Mouse (Mus musculus): ENCODE data around the gene Tgm2.

Tgm2 gene

GRCm38 (mm10) chr2:158166628-158167027 is 20.4 kb upstream of the Tgm2 start:
- DNase-seq: peak; percentile 79 to 81

DNA sequence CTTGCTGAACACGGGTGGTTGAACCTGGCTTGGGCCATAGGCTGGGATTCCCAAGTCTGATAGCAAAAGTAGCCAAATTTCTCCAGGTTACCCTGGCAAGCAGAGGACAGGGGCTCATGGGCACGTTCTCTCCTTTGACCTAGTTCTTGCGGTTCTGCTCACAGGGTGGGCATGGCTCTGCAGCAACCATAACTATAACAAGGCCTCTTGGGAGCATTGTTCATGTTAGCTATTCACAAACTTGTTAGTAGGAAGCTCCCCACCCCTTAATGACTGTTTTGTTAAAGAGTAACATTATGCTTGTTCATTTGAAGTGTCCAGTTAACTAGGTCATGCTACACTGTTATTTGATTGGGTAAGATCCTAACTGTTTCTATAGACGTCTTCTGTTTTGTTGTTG is 19.5 kb upstream of the Tgm2 start:
- DNase-seq: no peak

DNA sequence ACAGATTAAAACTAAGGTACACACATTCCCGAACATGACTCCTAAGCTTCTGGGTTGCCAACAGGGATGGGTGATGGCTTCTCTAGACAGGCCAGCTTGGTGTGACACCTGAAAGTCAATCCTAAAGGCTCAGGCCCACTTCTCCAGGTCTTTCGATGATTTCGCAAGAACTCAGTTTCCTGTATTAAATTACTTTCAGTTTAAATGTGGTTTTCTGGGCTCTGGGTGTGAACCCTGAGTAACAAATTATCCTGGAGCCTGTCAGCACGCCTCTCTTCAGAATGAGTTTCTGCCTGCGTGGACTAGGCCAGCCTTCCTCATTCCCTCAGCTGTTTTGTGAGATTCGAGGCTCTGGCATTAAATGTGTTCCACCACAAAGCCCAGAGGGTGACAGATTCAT is 16.8 kb upstream of the Tgm2 start:
- no peak for DNase-seq

- DNase-seq: no peak
Measured at GRCm38 (mm10) chr2:158161761-158162160, 15.5 kb upstream of the Tgm2 start.

DNA sequence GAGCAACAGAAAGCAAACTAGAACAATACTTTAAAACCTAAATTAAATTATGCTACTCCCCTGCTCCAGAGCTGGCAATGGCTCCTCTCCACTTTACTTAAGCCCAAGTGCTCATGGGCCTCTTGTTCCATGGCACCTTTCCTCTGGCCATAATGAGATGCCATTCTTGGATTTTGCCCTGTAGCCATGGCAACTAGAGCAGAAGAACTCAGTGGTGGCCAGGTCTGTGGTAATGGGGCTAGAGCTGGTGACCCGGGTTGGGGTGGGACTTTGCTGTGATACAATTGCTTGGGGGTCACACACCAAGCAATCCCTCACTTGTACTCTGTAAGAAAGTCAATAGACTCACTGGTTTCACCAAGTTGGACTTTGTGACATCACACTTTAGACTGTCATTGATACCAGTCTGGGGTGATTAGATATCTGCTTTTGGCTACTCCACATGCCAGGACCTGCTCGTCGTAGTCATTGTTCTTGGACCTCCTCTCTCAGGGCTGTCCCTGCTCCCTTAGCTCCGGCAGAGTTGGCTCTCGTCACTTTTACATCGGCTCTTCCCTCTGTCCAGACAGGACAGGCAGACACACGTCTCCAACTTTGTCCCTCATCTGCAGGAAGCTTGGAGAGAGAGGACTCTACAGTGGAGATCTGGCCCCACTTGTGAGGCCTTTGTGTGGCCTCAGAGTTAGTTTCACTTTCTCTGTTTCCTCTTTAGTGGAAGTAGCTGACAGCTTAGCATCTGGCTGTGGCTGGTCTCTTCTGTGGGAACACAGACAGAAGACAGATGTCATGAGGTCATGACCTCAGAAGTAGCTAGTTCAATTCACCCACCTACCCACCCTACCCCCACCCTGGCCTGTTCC is 13.4 kb upstream of the Tgm2 start:
- peak; percentile 35 to 44 for DNase-seq

DNA sequence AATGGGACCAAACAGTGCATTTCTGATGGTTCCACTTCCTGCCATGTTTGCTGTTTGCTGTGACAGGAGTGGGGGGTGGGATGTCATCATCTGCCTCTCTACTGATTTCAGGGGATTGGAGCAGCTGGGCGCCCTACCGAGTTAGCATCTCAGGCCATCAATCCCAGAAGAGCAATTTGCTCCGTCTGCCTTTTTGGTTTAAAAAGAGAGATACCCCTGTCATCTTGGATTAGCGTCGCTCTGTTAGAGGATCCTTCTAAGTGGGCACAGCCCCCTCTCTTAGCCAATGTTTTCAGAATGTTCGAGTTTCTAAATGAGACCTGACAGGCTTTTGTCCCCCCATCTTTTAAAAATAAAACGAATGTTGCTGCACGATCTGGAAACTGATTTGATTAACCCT is 11.4 kb upstream of the Tgm2 start:
- DNase-seq: no peak

DNA sequence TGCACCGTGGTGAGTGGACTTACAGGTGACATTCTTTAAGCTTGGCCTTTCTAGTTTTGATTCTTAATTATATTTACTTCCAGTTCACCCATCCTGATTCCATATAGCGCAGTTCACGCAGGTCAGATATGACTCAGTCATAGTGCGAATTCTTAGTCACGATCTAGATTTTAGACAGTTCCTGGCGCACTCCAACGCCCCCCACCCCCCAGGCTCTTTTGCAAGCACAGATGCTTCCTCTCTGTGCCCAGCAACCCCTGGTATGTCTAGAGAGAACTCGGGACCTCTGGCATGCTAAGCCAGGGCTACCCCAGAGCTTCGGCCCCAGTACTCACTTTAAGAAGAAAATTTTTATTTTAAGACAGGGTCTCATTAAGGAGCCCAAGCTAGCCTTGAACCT is 10.3 kb upstream of the Tgm2 start:
- DNase-seq: no peak

GRCm38 (mm10) chr2:158155615-158156014 is 9.4 kb upstream of the Tgm2 start:
- no peak for DNase-seq

DNA sequence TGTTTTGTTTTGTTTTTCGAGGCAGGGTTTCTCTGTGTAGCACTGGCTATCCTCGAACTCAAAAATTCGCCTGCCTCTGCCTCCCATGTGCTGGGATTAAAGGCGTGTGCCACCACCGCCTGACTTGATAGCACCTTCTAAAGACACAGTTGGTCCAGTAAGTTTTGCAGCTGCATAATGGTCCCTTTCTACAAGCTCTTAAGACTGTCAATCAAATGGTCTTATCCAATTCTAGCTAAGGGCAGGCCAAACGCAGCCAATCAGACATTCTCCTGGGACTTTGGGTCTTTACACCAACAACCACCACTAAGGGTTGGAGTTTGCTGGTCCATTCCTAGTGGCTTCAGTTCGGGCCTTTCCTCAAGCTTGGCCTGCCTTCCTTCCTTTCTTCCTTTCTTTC is 8.9 kb upstream of the Tgm2 start:
- no peak for DNase-seq

GRCm38 (mm10) chr2:158154641-158155040 is 8.4 kb upstream of the Tgm2 start:
- DNase-seq: no peak

DNA sequence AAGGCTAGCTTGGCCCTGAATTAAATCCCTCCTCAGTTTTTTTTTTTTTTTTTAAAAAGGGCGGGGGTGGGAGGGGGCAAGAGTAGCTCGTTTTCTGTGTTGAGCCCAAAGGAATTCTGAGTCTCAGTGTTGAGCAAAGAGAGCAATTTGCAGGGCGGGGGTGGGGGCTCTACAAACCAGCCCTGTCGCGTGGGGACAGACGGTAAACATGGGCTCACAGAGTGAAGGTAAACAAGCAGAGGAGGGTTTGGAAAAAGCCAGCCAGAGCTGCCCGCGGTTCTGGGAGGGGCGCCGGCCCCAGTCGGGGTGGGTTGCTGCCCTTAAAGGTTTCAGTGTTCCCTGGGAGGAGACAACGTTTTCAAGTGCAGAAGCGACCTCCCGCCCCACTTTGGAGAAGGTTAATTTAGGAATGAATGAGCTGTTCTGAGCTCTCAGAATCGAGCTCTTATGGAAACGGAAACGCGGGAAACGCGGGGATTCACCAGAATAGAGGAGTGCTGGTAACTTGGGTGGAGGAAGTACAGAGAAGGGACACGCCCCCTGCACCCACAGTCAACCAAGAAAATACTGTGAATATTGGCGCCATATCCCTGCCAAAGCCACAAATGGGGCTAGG is 7.6 kb upstream of the Tgm2 start:
- DNase-seq: peak; percentile 42 to 47

DNA sequence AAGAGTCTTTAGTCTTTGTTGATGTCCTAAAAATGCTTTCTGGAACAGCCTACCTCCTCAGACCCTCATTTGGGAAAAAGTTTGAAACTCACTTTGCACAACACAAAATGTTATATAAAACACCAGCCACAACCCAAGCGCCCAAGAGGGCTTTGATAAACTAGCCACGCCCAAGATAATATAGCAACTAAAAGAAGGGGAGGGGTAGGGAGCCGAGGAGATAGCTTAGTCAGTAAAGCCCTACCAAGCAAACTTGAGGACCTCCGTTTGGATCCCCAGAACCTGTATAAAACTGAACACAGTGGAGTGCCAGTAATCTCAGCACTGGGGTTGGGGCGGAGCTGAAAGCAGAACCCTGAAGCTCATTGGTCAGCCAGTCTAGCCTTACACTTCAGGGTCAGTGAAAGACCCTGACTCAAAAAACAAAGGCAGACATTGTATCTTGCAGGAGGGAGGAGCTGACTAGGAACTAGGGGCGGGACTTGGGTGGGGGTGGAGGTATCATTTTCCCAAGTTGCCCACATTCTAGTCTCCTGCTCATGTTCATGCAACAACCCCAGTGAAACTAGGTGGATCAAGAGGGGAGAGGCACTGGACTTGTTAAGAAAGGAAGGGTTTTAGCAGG is 6.6 kb upstream of the Tgm2 start:
- no peak for DNase-seq

GRCm38 (mm10) chr2:158151077-158151476 is 4.8 kb upstream of the Tgm2 start:
- DNase-seq: peak; percentile 34 to 39

GRCm38 (mm10) chr2:158146971-158147370 is 735 bp upstream of the Tgm2 start:
- no peak for DNase-seq

DNA sequence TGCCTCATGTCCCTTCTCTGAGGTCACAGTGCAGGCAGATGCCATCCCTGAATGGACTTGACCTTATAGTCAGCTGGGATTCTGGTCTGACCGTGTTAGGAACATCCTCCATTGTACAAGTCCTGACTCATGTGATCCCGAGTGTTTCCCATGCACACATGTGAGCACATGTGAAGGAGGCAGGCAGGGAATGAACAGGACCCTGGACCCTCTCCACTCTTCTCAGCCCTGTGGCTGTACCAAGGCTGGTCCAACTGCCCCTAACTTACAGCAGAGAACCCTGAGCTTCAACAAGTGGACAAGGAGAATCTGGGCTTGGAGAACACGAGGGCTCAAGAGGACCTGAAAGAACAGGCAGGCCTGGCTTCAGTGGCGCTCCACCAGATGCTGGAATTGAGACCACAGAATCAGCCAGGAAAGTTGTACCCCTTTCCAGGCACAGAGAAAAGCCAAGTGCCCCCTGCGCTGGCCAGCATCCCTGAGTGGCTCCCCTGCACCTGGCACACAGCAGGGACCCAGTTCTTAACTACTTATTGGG is 639 bp downstream of the Tgm2 start:
- DNase-seq: no peak

GRCm38 (mm10) chr2:158144750-158145527 is 1.3 kb downstream of the Tgm2 start:
- DNase-seq: no peak

DNA sequence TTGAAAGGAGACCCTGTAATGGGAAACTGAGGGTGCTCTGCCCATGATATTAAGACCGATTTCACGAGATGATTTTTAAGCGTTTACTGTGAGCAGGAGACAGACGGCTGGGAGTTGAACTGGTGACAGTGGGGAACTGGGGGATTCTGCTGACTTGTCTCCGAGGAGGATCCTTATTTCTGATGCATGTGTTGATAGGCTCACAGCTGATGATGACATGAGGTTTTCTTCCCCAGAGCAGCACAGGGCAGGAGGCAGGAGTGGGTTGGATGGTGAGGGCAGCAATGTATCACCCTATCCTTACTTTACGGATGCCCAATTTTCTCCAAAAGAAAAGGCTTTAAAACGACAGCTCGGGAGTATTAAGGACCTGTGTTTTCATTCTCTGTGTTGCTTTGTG is 2.0 kb downstream of the Tgm2 start:
- no peak for DNase-seq

DNA sequence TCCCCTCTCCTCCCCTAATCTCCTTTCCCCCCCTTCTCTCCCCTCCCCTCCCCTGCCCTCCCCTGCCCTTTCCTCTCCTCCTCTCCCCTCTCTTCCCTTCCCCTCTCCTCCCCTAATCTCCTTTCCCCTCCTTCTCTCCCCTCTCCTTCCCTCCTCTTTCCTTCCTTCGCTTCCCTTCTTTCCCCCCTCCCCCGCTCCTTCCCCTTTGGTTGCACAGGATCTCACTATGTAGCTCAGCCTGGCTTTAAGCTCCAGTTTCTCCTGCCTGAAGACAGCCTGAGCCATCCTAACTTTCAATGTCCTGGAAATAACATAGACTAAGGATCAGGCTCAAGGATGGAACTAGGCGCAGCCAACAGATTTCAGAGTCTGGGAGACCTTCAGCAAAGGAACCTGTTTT is 2.4 kb downstream of the Tgm2 start:
- DNase-seq: no peak

GRCm38 (mm10) chr2:158142981-158143380 is 3.3 kb downstream of the Tgm2 start:
- no peak for DNase-seq

GRCm38 (mm10) chr2:158141690-158142440 is 4.4 kb downstream of the Tgm2 start:
- no peak for DNase-seq

DNA sequence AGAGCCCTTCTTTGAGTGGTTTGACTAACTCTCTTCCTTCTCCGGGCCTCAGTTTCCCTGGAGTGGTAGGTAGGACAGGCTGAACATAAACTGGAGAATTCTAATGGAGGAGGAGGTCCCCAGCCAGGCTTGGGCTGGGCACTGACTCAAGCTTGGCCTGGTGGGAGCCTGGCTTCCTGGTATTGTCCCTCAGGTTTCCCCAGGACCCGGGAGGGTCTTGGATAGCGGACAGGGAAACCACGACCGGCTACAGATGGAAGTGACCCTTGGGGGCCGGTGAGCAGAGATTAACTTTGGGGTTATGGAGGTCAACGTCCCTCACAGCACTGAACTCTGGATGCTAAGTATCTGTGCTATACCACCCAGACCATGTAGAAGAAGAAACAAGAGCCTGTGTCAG is 5.0 kb downstream of the Tgm2 start:
- no peak for DNase-seq

DNA sequence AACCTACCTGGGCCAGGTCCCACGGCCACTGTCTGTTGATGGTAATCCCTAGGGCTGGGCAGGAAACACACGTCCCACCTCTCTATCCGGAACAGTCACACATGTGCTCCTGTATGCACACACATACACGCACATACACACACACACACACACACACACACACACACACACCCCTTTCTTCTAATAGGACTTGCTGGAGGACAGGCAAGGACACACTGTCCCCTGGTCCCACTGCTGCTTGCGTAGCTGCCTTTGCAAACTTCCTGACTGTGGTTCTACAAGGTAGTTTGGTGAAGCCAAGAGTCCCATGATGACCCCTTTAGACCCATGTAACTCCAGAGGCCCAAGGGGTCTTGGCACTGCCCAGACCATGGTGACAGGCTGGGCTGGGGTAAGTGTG is 5.6 kb downstream of the Tgm2 start:
- DNase-seq: no peak
